Mouse (Mus musculus): ENCODE data around the gene Tbc1d30.
A peak's percentile ranks its signal among the peaks of the same experiment; 100 is the strongest.

Gene Tbc1d30

DNA sequence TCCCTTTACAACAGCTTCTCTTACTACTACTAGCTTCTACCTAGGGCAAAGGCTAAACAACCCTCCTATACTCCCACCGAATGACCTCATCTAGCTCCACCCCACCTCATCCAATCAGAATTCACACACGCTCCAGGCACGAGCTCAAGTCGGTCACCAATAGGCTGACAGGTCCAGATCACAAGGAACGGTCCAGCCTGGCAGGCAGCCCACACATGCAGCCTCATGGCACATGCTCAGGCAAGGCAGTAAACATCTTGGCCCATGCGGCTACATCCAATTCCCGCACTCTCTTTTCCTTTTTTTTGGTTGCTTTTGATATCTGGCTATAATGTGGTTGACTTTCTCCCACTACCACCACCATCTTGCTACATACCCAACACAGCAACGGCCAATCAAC is 88.9 kb downstream of the Tbc1d30 start:
- DNase-seq = no peak

DNA sequence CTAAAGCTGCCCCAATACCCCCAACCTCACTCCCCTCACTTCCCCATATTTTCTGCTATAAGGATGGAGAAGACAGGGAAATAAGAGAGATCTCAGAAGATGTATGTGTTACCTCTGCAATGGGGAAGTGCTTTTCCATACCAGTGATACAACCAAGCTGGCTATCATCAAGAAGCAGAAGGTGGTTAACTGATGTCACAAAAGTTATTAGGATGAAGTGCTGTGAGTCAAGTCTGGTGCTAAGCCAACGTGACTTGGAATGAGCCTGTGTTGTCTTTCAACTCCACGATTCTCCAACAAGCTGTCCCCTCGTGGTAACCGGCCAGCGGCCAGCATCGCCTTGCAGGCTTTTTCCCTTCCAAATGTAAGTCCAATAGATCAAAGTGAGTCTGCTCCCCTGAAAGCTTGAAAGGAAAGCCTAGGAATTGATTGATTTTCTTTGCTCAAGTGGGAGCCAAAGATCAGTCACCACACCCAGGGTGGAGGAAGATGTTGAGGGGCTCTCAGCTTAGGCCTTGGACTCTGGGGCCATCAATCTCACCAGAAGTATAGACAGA is 90.0 kb downstream of the Tbc1d30 start:
- no peak for DNase-seq

DNA sequence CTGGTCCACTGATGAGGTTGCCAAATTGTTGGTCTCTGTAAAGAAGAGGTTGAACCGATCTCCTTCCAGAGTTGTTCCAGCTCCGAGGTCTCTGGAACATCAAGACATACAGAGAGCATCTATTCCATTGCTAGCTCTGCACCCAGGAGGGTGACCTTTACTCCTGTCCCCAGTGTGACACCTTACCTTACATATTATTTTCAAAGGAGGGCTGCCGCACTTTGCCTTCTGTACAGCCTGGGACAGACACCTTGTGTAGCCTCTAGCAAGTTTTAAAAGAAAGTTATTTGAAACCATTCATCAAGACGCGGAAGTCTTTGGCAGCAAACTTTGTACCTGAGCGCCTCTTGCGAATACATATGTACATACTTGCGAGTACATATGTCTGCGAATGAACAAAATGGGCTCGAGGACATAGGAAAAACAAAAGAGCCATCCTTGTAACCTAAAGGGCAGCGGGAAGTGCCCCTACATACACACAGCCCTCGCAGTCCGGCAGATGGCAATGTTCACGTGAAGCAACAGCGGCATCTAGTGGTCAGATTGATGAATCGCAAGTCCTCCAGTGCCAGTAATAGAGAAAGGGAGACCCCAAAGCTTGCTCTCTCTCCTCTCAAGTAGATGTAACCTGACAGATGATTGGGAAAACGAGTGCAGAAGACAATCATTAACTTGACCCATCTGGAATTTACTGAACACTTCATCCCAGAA is 94.8 kb downstream of the Tbc1d30 start:
- DNase-seq = peak; percentile 77

GRCm38 (mm10) chr10:121255465-121255864 is 95.6 kb downstream of the Tbc1d30 start:
- no peak for DNase-seq

DNA sequence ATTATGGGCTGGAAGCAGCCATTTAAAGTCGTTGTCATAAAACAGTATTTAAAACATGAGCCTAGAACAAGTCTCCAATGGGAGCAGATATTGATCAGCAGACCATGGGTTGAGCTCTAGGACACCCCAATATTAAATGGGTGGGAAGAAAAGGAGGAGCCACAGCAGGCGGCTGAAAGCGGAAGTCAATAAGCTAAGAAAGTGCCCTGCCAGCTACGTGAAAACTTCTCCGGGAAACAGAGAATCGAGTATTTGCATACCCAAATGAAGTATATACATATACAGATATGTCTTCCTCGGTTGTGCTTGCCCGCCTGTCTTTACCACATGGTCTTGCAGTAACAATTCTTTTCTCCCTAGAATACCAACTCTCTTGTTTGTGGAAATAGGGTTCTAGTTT is 96.7 kb downstream of the Tbc1d30 start:
- no peak for DNase-seq

DNA sequence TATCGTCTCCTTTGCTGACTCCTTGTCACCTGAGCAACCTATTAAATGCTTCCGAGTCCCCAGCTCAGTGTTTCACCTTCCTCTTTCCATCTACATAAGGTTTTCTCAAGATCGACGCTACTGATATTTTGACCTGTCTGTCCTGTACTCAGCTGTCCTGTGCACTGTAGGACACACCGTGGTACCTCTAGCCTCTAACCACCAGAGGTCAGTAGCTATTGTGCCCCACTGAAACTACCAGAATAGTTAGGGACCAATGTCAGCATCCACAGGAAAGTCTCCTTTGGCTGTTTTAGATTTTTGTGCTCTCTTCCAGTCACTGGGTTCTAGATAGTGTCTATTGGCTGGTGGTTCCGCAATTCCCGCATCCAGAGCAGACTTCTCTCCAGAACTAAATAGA is 98.3 kb downstream of the Tbc1d30 start:
- no peak for DNase-seq

DNA sequence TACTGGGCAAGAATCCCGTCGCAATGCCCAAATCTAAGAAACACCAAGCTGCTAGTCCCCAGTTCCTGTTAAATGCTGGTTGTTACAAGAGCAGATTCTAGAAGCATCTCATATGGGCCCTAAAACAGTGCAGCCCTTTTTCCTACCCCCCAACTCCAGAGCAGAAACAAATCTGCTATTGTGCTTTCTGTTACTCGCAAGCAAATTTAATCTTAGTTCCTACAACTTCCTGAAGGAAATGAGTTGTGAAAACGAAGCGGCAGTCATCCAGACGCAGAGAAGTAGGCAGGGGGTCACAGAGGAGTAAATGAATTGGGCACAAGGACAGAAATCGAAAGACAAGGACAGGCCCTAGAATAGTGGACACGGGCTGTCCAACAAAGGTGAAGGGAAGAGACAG is 99.9 kb downstream of the Tbc1d30 start:
- DNase-seq = no peak

DNA sequence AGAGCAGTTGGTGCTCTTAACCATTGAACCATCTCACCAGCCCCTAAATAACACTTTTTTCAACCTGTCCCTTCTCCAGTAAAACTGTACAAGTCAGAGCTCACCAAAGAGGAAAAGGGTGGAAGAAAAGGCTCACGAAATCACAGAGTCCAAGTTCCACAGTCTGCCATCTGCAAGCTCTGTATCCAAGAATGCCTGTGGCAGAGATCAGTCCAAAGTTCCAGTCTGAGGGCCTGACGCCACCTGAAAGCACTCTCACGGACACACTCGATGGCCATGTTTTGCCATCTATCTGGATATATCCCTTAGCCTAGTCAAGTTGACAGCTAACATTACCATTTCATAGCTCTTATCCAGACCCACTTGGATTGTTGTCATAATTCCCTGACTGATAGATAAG is 101.3 kb downstream of the Tbc1d30 start:
- no peak for DNase-seq

DNA sequence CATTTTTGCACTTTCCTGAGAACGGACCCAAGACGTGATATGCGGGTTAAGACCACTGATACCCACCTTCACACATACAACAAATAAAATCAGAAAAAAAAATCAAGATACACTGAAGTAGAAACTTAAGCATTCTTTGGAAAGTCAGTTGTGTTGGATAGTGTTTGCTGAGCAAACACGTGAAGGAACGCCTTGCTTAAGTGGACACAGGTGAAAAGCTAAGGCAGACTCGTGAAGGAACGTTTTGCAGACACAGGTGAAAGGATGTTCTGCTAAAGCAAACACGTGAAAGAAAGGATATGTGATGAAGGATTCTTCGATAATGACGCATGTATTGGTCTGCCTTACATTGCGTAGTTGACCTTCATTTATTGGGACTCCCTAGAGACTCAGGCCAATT is 103.5 kb downstream of the Tbc1d30 start:
- no peak for DNase-seq

GRCm38 (mm10) chr10:121246971-121247370 is 104.1 kb downstream of the Tbc1d30 start:
- peak; percentile 59 for DNase-seq

DNA sequence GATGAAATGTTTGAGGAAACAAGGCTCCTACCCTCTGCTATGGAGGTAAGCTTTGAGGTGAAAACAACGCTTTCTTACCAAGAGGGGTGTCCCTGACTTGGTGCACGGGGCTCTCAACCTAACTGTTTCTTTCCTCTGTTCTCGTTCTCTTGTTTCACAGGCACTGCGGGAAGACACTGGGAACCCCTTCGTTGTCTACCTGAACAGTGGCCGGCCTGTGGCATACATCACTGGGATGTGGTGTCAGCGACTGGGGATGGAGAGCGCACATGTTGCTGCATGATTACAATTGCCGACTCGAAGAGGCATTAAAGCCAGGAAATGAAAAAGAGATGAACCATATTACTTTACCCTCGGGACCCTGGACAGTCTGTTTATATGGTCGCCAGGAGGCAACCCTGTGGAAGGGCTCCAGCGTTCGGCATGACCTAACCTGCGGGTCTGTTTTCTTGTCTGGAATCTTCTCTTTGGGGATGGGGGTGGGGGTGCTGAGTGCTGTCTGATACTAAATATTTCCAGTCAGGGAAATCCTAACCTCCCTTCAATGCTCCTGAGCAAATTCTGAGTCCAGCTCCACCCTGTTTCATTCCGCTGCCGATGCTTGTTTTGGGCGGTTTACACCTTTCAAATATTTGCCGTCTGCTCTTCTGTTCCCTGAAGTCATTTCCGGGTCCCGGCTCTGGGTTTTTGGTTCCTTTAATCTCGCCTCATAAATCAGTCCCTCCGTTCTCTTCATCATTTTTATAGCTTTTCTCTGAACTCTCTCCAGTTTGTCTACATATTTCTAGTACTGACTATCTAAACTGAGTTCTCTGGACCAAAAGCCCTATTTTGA is 107.5 kb downstream of the Tbc1d30 start:
- DNase-seq = no peak

GRCm38 (mm10) chr10:121242596-121242995 is 108.5 kb downstream of the Tbc1d30 start:
- DNase-seq = no peak

GRCm38 (mm10) chr10:121239065-121239464 is 112.0 kb downstream of the Tbc1d30 start:
- DNase-seq = no peak

- DNase-seq = no peak
These were observed 112.5 kb downstream of the Tbc1d30 start for GRCm38 (mm10) chr10:121238551-121238950.

DNA sequence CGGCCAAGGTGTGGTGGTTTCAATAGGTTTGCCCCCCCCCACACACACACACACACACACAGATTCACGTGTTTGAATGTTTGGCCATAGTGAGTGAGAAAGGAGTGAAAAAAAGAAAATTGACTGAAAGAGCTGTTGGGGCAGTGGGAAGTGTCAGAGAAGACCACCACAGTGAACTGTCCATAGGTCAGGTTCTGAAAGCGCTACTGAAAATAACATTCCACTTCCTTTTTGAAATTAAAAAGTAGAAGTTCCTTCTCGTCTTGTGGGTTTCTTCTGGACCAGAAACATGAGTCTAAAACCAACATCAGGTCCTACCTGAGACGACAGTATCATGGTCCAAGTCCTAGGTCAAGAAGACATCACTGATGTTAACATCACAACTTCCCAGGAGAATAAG is 113.7 kb downstream of the Tbc1d30 start:
- no peak for DNase-seq

DNA sequence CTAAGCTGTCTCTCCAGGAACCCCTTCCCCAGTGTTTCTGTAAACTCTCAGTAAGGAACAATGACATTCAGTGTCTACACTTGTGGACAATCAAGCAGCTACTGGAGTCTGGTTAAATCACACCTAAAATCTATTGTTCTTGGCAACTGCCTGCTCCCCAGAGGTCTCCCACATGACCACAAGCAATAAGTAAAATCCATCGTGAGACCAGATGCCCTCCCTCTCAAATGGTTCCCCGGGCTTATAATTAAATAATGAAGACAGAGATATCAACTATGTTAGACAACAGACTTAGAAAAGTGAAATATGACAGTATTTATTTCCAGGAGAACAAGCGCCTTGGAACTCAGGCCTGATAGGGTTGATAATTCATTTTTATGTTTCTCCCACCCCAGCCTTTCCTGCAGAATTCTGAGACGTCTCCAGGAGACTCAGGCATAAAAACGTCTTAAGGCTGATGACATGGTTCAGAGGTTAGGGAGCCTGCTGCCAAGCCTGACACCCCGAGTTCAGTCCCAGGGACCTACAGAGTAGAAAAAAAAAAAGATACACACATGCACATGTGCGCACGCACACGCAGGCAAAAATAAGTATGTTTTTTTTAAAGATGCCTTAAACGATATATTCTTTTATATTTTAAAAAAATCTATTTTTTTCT is 115.8 kb downstream of the Tbc1d30 start:
- DNase-seq = no peak

DNA sequence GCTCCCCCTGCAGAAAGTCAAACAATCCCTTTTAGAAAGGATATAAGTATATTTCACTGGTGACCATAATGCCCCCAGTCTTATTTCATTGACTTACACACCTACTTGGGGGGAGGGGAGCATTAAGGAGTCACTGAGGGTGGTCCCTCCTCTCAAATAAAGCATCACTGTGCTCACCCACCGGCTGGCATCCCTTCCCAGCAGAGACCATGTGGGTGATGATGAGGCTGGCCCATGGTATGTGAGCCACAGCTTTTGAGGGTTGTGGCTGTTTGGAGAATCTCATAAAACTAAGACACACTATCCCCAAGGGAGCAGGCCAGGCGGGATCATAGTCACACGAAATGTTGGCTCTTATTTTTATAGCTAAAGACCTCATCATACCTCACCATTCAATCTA is 116.6 kb downstream of the Tbc1d30 start:
- DNase-seq = no peak

DNA sequence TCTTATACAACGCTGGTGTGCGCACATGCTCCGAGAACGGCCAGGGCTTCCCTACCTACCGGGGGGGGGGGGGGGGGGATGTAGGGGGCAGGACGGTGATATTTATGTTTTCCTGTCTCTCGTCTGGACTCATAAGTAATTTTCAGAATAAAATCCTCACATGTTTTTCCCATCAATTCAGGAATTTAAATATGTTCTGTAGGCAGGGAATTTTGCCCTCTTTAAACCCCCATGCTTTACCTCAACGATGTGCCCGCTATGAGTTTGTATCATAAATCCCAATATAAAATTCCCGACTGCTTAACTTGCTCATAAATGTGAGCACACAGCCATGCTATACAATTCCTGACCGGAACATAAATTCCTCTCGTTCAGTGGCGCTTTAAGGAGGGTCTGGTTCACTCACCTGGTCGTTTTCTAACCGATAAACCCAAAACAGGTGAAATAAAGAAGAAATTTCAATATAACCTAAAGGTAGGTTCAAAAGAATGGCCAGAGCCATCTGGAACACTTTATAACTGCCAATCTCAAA is 122.6 kb downstream of the Tbc1d30 start:
- DNase-seq = no peak

DNA sequence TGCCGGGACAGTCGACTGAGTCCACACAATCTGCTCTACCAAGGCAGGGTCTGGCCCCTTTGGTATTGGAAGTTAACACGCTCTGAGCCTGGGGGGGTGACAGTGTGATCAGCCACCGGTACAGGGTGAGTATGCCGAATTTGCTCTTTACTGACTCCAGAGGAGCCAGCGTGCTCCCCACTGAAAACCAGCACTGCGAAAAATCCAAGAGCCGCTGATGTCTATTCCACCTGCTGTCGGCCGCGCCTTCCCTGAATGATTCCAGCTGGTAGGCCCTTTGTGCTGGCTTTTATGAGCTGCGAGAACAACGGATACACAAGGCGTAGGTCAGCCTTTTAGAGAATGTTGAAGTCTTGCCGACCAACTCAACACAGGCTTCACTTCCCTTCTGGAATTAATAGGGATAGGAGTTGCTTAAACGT is 123.1 kb downstream of the Tbc1d30 start:
- no peak for DNase-seq

DNA sequence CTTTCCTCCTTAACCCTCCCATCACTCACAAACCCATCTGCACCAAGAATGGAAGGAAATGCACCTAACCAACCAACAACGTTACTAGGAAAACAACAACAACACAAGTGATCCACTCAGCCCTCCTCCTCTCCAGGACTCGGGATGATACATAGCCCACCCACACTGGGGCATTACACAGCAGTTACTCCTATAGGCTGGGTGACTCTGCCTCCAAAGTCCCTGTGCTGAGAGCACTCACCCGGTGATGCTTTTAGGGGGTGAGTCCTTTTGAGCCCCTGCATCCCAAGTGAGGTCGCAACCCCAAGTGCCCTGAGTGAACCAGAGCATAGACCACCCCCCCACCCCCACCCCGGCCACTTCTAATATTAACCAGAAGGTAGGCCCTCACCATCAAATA is 123.7 kb downstream of the Tbc1d30 start:
- no peak for DNase-seq

GRCm38 (mm10) chr10:121225636-121226035 is 125.4 kb downstream of the Tbc1d30 start:
- DNase-seq = no peak

GRCm38 (mm10) chr10:121222881-121223280 is 128.2 kb downstream of the Tbc1d30 start:
- DNase-seq = no peak

DNA sequence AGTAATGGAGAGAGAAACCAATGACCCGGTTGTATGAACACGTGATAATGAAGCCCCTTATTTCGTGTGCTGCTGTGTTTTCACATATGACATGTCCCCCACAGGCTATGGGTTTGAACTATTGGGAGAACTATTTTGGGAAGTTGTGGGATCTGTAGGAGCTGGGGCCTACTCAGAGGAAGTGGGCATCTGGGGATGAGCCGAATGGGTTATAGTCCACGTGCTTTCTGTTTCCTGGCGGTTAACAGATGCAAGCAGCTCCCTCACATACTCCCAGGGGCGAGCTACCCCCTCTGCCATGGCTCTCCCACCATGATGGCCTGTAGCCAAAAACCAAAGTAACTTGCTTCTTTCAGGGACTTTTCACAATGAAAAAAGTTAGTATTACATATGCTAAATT is 132.5 kb downstream of the Tbc1d30 start:
- DNase-seq = no peak

All from lung, postnatal 14 days (tissue).